Mouse (Mus musculus) liver, embryonic 15.5 days (tissue): ENCODE data around the gene 2900011O08Rik. TPM values are rescaled to one million over a fixed set of nuclear protein-coding genes. Genes with fewer than 3 reads are reported as not detected.

Experiments
- ATAC-seq: fragments of 200-750 bp; cut with Nextera tagmentation; 2 replicates; pipeline ENCODE4 v1.8.0; 2017; ENCODE audit warnings: moderate number of reproducible peaks, mild to moderate bottlenecking, moderate library complexity; ENCODE audit not compliant: insufficient read depth
- H3K27ac ChIP-seq: fragments of 300-500 bp; sonication (generic); replicated peaks from 2 replicates; pipeline ENCODE4 v1.5.1; 2015; ENCODE audit warnings: mild to moderate bottlenecking, inconsistent platforms
- H3K27me3 ChIP-seq: fragments of 300-500 bp; sonication (generic); 2 replicates; pipeline ENCODE4 v1.6.1; 2015; ENCODE audit warnings: mild to moderate bottlenecking, inconsistent platforms
- H3K36me3 ChIP-seq: fragments of 300-500 bp; sonication (generic); replicated peaks from 2 replicates; pipeline ENCODE4 v1.6.1; 2015; ENCODE audit warnings: moderate library complexity, mild to moderate bottlenecking, inconsistent platforms
- H3K4me1 ChIP-seq: fragments of 300-500 bp; sonication (generic); replicated peaks from 2 replicates; pipeline ENCODE4 v1.6.1; 2015; ENCODE audit warnings: inconsistent platforms
- H3K4me2 ChIP-seq: fragments of 300-500 bp; sonication (generic); 2 replicates; pipeline ENCODE4 v1.6.1; 2015; ENCODE audit warnings: moderate library complexity, mild to moderate bottlenecking, inconsistent platforms
- H3K4me3 ChIP-seq: fragments of 300-500 bp; sonication (generic); replicated peaks from 2 replicates; pipeline ENCODE4 v1.5.1; 2015; ENCODE audit warnings: mild to moderate bottlenecking, inconsistent platforms
- H3K9ac ChIP-seq: fragments of 300-500 bp; sonication (generic); 2 replicates; pipeline ENCODE4 v1.6.1; 2015; ENCODE audit warnings: moderate library complexity, mild to moderate bottlenecking, inconsistent platforms
- H3K9me3 ChIP-seq: fragments of 300-500 bp; sonication (generic); replicated peaks from 2 replicates; pipeline ENCODE4 v1.6.1; 2016; ENCODE audit warnings: inconsistent platforms
- WGBS: fragments of 180-500 bp; shearing (Covaris S2); methylation state at CpG from one replicate; pipeline ENCODE4 v1.1.7; 2015; ENCODE audit warnings: mixed read lengths; ENCODE audit not compliant: insufficient replicate concordance; 5-methylcytosine and 5-hydroxymethylcytosine counted together
- polyA plus RNA-seq: library from polyadenylated mRNA; unstranded; fragments of >200 nt; fragmentation: Nextera tagmentation; extraction: Ambion mirVana; gene quantifications from 2 replicates; pipeline ENCODE4 v1.2.1, GENCODE M21; 2015

Gene 2900011O08Rik
- 0.05 and 0.09 TPM in 2 replicates for polyA plus RNA-seq

DNA sequence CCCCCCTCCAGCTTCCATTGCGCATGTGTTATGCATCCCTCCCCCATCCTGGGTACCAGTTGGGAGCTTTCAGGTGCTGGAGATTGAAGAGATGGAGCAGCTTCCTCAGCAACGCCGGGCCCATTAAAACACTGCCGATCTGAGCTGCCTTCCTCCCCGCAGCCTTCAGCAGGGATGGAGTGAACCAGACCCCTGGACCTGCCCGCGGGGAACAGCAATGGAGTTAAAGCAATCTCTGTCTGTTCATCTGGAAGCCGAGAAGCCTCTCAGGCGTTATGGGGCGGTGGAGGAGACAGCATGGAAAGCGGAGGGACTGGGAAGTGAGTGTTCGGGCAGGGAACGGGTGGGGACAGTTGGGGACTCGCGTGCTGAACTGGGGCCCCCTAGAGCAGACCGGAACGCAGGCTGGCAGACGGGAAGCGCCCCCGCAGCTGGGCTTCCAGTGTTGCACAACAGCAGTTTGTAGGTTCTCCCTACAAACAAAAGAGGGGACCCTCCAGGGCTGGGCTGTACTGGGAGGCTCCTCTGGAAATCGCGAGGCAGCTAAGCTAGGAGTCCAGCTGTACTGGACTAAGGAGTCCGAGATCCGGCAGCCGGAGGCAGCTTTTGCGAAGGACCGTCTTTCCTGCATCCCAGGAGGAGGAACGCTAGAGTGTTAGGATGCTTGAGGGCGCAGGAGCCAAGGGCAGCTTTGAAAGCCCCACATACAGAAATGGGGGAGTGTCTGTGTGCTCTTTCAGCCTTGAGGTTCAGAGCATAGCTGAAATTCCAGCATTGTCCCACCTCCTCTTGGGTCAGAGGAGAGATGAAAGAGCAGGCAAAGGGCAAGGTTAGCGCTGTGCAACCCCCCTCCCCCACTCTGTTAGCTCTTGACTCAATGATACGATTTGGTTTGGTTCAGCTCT, at the start of gene 2900011O08Rik, which contains the start of gene Ifitm7:
Gene 2900011O08Rik, plus strand, starts transcription at position 31 of the 905 bp plus-strand sequence.
Gene Ifitm7, minus strand, starts transcription at position 315 of the 905 bp plus-strand sequence.
- peaks cover 13% of the 10 kb centered on the region for H3K27me3 ChIP-seq
- H3K27ac ChIP-seq = no peak within 1 kb of the TSS
- no peak within 1 kb of the TSS for H3K9ac ChIP-seq
- H3K4me3 ChIP-seq = peak within 1 kb of the TSS; percentile 38
- ATAC-seq = no peak
- no peaks in the 10 kb centered on the region for H3K9me3 ChIP-seq
- WGBS = 2% methylated on average over 31 of the region's 31 CpGs
- no peaks in the 10 kb centered on the region for H3K36me3 ChIP-seq
- peak within 1 kb of the TSS; percentile 59 for H3K4me2 ChIP-seq
- H3K4me1 ChIP-seq = 0 out of 2 replicates have a peak, but pooled peaks cover 2% of the 10 kb centered on the region

DNA sequence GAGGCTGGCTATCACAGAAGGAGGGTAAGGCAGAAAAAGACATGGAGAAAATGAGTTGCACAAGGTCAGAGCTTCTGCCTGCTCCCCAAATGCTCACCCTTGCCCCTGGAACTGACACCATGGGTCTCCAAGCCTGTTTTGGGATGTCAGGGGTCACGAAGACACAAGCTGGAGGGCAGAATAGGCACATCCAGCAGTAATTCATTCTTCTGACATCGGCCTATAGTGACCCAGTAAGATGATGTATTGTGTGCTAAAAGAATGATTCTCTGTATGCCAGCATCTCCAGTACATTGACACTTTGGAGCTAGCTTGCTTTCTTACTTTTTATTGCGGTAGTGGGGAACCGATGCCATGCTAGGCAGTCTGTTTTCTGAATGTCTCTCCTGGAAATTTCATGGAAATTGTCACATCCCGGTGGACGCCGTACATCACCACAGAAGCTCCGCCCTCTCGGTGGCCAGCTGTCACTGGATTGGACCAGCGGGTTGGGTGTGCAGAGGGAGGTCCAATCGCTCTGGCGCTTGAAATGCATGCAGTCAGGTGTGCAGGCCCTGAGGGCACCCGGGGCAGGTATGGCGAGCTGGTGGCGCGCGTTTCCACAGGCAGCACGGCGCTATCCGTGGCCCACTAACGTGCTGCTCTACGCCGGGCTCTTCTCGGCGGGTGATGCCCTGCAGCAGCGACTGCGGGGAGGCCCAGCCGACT, 46.1 kb upstream of the 2900011O08Rik start:
- peak; percentile 58; the same call in 1 of the 2 replicates for ATAC-seq
- Histone ChIP-seq H3K9me3 (no peaks in the 10 kb centered on the region), H3K4me2 (peak overlapping the region; percentile 68), H3K4me1 (no peaks in the 10 kb centered on the region), H3K36me3 (no peaks in the 10 kb centered on the region), H3K9ac (no peak overlapping the region), H3K27ac (no peak overlapping the region), H3K27me3 (peaks cover 28% of the 10 kb centered on the region), H3K4me3 (peak overlapping the region; percentile 50)
- 7% methylated on average over 28 of the region's 28 CpGs for WGBS

DNA sequence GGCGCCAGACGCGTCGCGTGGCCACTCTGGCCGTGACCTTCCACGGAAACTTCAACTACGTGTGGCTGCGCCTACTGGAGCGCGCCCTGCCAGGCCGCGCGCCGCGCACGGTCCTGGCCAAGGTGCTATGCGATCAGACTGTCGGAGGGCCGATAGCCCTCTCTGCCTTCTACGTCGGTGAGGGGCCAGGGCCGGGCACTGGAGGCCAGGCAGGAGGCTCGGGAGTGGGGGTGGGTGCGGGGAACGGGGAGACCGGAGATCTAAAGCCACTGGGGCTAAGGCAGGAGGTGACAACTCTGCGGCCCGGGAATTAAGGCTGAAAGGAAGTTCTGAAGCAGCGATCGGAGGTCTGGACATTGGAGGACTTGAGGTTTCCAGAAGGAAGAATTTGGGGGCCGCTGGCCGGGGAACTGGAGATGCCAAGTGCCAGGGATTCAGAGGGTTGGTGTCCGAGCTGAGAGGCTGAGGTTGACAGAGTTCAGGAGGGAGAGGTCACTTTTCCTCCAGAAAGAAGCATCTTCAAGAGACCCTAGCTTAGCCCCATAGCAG, 45.5 kb upstream of the 2900011O08Rik start:
- no peak for ATAC-seq
- Histone ChIP-seq H3K27me3 (peaks cover 28% of the 10 kb centered on the region), H3K4me1 (no peaks in the 10 kb centered on the region), H3K36me3 (no peaks in the 10 kb centered on the region), H3K4me2 (peak overlapping the region; percentile 68), H3K4me3 (peak overlapping the region; percentile 50), H3K9ac (no peak overlapping the region), H3K9me3 (no peaks in the 10 kb centered on the region), H3K27ac (no peak overlapping the region)
- WGBS = 2% methylated on average over 34 of the region's 34 CpGs

DNA sequence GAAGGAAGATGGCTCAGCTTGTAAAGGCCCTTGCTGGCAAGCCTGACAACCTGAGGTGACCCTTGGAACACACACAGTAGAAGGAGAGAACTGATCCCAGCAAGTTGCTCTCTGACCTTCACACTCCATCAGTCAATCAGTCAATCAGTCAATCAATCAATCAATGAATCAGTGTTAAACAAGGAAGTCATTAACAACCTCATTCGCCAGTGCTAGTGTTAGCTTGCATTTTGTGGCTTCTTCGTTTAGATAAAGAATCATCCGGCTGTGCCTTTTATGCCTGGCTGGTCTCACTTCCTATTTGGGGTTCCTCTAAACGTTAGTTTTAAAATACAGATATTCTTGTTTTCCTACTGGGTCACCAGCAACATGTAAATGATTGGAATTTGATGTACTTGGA, 42.2 kb upstream of the 2900011O08Rik start:
- WGBS = 7% methylated on average over 4 of the region's 4 CpGs
- no peak overlapping the region for H3K9ac ChIP-seq
- peaks cover 27% of the 10 kb centered on the region for H3K27me3 ChIP-seq
- ATAC-seq = no peak
- no peaks in the 10 kb centered on the region for H3K4me1 ChIP-seq
- H3K4me3 ChIP-seq = no peak overlapping the region
- no peak overlapping the region for H3K27ac ChIP-seq
- H3K9me3 ChIP-seq = no peaks in the 10 kb centered on the region
- H3K36me3 ChIP-seq = no peaks in the 10 kb centered on the region
- no peak overlapping the region for H3K4me2 ChIP-seq

DNA sequence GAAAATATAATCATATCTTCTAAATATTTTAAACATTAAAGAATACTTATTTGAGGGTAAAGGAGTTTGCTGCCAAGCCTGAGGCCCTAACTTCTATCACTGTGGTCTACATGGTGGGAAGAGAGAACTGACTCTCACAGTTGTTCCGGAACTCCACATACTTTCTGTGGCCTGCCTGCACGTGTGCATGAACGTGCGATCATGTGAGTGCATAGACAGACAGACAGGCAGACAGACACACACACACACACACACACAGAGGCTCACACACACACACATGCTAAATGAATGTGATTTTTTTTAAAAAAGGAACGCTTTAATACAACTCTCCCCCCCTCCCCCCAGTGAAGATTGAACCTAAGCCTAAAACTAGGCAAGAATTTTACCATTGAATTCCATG, 41.7 kb upstream of the 2900011O08Rik start:
- Histone ChIP-seq H3K9me3 (no peaks in the 10 kb centered on the region), H3K27ac (no peak overlapping the region), H3K4me2 (no peak overlapping the region), H3K36me3 (no peaks in the 10 kb centered on the region), H3K4me3 (no peak overlapping the region), H3K4me1 (no peaks in the 10 kb centered on the region), H3K9ac (no peak overlapping the region), H3K27me3 (peaks cover 22% of the 10 kb centered on the region)
- 68% methylated on average over 5 of the region's 5 CpGs for WGBS
- no peak for ATAC-seq

DNA sequence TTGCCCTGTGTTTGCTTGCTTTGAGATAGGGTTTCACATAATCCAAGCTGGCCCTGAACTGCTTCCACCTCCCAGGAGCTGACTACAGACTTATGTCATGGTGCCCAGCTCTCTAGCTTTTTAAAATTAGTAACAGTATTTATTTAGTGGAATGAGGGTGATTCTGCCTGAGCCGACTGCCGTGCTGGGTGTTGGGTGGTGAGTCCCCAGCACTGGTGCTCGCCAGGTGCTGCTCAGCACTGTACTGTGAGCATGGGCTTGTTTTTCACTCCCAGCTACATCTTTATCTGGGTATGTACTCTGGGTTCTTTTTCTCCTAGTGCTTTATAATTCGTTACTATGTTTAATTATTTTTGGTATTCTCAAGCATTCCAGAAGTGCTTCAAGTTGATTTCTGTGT, 41.3 kb upstream of the 2900011O08Rik start:
- no peaks in the 10 kb centered on the region for H3K9me3 ChIP-seq
- no peaks in the 10 kb centered on the region for H3K36me3 ChIP-seq
- WGBS = 60% methylated on average over 4 of the region's 4 CpGs
- ATAC-seq = no peak
- H3K4me2 ChIP-seq = no peak overlapping the region
- peaks cover 18% of the 10 kb centered on the region for H3K27me3 ChIP-seq
- H3K4me3 ChIP-seq = no peak overlapping the region
- no peaks in the 10 kb centered on the region for H3K4me1 ChIP-seq
- no peak overlapping the region for H3K27ac ChIP-seq
- H3K9ac ChIP-seq = no peak overlapping the region

DNA sequence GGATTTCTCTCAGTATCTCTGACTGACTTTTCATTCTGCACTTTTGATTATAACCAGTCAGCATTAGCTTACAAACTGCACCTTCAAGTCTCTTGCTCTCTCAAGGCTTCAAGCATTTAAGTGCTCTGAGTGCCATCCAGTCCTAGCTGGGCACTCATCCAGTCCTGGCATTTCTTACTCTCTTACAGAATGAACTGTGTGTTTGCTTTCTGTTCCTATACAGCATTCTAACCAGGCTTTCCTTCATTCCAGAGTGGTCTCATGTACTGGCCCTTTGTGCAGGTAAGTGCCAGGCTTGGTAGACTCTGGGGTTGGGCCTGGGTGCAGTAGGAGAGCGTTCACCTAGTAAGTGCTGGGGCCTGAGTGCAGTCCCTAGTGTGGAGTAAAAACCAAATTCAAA, 40.1 kb upstream of the 2900011O08Rik start:
- no peak overlapping the region for H3K9ac ChIP-seq
- H3K9me3 ChIP-seq = no peaks in the 10 kb centered on the region
- no peak overlapping the region for H3K27ac ChIP-seq
- H3K4me2 ChIP-seq = no peak overlapping the region
- no peaks in the 10 kb centered on the region for H3K4me1 ChIP-seq
- WGBS = 68% methylated on average over 1 of the region's 1 CpGs
- H3K27me3 ChIP-seq = peaks cover 6% of the 10 kb centered on the region
- H3K36me3 ChIP-seq = no peaks in the 10 kb centered on the region
- ATAC-seq = no peak
- no peak overlapping the region for H3K4me3 ChIP-seq

DNA sequence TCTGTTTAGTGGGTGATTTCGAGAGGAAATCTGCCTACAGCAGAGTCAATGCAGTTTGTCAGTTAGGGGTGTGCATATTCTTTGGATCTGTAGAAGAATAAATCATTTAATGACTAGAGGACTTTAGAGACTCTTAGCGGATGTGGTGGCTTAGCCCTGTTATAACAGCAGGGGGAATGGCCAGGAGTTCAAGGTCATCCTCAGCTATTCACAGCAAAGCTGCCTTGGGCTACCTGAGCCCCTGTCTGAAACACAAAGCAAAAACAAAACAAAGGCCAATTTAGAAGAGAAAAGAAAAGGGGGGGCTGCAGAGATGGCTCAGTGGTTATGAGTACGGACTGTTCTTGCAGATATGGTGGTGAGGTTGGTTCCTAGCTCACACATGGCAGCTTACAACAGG, 35.2 kb upstream of the 2900011O08Rik start:
- WGBS = 54% methylated on average over 3 of the region's 3 CpGs
- Histone ChIP-seq H3K36me3 (no peaks in the 10 kb centered on the region), H3K4me2 (no peak overlapping the region)

DNA sequence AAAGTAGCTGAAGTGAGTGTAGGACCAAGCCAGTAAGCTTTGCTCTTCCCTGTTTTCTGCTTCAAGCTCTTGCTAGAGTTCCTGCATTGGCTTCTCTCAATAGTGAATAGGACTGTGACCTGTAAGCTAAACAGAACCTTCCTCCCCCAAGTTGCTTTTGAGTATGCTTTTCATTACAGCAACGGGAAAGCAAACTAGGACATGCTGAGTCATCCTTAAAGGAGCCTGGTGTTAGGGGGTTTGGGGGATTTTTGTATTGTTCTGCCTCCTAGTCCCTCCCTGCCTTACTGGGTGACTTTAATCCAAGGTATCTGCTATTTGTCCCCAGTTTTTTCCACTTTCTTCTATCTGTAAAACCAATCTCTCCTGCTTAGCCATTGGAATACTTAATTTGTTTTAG, 24.4 kb upstream of the 2900011O08Rik start:
- no peak overlapping the region for H3K9ac ChIP-seq
- no peaks in the 10 kb centered on the region for H3K4me1 ChIP-seq
- H3K9me3 ChIP-seq = no peaks in the 10 kb centered on the region
- no peak overlapping the region for H3K27ac ChIP-seq
- WGBS = 10% methylated on average over 1 of the region's 1 CpGs
- no peak overlapping the region for H3K4me2 ChIP-seq
- no peaks in the 10 kb centered on the region for H3K27me3 ChIP-seq
- no peaks in the 10 kb centered on the region for H3K36me3 ChIP-seq
- H3K4me3 ChIP-seq = no peak overlapping the region
- ATAC-seq = no peak

More for the DNA sequence above, 35.2 kb upstream of the 2900011O08Rik start:
- H3K9ac ChIP-seq = no peak overlapping the region
- no peak overlapping the region for H3K4me3 ChIP-seq
- ATAC-seq = no peak
- no peaks in the 10 kb centered on the region for H3K9me3 ChIP-seq
- no peaks in the 10 kb centered on the region for H3K27me3 ChIP-seq
- H3K27ac ChIP-seq = no peak overlapping the region
- H3K4me1 ChIP-seq = no peaks in the 10 kb centered on the region

DNA sequence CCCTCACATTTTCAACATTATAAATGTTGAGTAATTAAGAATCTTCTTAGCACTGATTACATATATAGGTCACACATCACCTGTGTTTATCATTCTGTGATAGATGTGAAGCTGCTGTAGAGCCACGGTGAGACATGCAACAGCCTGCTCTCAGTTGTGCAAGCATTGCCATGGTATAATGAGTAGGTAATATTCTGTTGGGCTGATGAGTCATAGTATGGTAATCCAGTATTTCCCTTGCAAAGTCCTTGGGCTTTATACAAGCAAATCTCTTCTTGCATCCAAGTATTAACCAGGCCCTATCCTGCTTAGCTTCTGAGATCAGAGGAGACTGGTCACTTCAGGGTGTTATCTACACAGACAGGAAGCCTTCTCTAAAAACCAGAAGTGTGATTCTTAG, 17.3 kb upstream of the 2900011O08Rik start:
- H3K4me2 ChIP-seq = no peak overlapping the region
- H3K9ac ChIP-seq = no peak overlapping the region
- no peaks in the 10 kb centered on the region for H3K9me3 ChIP-seq
- H3K4me1 ChIP-seq = no peaks in the 10 kb centered on the region
- H3K4me3 ChIP-seq = no peak overlapping the region
- no peaks in the 10 kb centered on the region for H3K36me3 ChIP-seq
- WGBS = 62% methylated on average over 1 of the region's 1 CpGs
- no peaks in the 10 kb centered on the region for H3K27me3 ChIP-seq
- ATAC-seq = no peak
- no peak overlapping the region for H3K27ac ChIP-seq

DNA sequence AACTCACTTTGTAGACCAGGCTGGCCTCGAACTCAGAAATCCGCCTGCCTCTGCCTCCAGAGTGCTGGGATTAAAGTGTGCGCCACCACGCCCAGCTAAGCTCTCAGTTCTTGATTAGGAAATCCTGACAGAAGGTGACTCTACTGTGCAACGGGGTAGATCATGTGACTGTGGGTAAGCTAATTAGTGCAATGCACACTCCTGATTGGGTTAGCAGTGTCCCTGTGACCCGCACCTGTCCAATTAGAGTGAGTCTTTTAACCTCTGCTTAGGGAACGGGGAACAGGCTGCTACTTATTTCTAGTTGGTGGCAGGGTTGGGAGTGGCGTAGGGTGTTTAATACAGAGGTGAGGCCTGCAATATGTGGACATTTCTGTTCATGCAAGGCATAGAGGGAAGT, 14.4 kb upstream of the 2900011O08Rik start:
- ATAC-seq = no peak
- H3K27ac ChIP-seq = no peak overlapping the region
- no peaks in the 10 kb centered on the region for H3K9me3 ChIP-seq
- H3K27me3 ChIP-seq = no peaks in the 10 kb centered on the region
- H3K4me2 ChIP-seq = no peak overlapping the region
- H3K36me3 ChIP-seq = no peaks in the 10 kb centered on the region
- 71% methylated on average over 8 of the region's 8 CpGs for WGBS
- no peak overlapping the region for H3K4me3 ChIP-seq
- no peak overlapping the region for H3K9ac ChIP-seq
- no peaks in the 10 kb centered on the region for H3K4me1 ChIP-seq
